Mouse (Mus musculus) cerebellum, postnatal 10 days (tissue): ENCODE results near the gene Hoxa4.

Experiments
- DNase-seq, 2 experiments: peaks; one replicate each; pipeline ENCODE4 v3.0.0; 2021; ENCODE audit warnings: mixed read lengths in 2 of 2

Hoxa4 gene

DNA sequence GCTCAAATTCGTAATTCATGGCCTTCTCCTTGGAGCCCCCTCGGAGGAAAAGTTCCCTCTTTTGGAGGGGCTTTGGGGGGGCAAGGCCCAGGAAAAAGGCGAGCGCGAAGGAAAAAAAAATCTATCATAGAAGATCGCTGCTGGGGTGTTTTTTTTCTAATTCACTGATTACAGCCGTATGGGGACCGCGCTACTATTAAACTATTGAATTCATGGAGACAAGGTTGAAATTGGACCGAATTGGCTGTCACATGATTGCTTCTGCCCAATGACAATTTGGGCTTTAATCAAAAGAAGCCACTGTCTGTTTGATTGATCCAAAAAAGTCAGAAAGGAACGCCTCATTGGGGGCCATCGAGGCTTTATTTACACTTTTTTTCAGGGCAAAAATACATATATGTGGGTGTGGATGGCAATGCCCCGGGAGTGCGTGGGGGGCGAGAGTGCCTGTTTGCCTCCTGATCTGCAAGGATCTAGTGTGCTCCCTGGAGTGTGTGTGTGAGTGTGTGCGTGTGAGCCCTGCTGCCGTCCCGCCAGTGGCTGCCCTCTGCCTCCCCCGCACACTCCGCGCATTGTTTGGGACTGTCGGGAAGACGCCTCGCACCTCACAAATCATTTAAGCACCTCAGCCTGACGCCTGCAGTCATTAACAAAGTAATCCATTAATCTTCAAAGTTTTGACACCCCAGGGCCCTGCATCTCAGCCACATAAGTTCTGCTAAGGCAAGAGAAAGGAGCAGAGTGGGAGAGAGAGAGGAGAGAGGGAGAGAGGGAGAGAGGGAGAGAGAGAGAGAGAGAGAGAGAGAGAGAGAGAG, 26.7 kb downstream of the Hoxa4 start, which contains the start of gene Hoxa2:
Gene Hoxa2, minus strand, starts transcription at position 206 of the 815 bp plus-strand sequence.
- DNase-seq = peak in 1 of 2 experiments; percentile 17

DNA sequence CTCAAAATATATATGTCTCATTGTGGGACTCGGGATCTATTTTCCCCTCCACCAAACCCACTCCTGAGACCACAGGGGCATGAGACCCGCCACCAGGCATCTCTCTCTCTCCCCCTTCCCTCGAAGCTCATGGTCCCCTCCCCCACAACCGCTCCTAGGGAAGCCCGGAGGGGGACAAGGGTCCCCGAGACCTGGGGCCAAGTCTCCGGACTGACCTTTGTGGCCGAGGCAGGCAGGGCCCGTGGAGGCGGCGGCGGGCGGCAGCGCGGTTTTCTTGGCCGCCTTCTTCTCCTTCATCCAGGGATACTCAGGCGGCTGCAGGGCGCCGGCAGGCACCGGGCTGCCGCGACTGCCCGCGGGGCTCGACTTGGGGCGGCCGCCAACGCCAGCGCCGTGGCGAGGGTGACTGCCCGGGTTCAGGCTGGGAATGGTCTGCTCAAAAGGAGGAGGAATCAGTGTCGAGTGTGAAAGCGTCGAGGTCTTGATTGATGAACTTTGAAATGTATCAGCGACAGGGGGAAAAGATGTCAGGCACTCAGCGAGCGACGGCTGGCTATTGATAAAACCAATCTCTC, 27.4 kb downstream of the Hoxa4 start:
- DNase-seq = peak; percentile 30 to 48

DNA sequence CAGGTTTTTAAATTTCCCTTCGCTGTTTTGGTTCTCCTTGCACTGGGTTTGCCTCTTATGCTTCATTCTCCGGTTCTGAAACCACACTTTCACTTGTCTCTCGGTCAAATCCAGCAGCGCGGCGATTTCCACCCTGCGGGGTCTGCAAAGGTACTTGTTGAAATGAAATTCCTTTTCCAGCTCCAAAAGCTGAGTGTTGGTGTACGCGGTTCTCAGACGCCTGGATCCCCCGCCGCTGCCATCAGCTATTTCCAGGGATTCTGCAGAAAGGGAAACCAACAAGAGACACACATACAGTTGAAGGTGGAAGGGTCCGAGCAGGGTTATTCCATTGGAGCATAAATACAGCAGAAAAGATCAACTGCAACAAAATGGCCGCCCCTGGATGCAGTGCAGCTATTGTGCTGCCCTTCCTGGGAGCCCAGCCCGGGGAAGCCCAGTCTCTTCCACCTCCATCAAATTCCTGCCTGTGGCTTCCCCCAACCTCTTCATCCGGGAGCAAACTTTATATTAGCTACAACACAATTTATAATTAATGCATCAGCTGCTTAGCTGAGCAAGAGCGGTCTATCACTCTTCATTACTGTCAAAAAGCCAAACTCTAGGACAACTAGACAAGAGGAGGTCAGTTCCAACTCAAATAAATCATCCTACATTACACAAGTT, 28.1 kb downstream of the Hoxa4 start:
- peak in 1 of 2 experiments; percentile 34 for DNase-seq

DNA sequence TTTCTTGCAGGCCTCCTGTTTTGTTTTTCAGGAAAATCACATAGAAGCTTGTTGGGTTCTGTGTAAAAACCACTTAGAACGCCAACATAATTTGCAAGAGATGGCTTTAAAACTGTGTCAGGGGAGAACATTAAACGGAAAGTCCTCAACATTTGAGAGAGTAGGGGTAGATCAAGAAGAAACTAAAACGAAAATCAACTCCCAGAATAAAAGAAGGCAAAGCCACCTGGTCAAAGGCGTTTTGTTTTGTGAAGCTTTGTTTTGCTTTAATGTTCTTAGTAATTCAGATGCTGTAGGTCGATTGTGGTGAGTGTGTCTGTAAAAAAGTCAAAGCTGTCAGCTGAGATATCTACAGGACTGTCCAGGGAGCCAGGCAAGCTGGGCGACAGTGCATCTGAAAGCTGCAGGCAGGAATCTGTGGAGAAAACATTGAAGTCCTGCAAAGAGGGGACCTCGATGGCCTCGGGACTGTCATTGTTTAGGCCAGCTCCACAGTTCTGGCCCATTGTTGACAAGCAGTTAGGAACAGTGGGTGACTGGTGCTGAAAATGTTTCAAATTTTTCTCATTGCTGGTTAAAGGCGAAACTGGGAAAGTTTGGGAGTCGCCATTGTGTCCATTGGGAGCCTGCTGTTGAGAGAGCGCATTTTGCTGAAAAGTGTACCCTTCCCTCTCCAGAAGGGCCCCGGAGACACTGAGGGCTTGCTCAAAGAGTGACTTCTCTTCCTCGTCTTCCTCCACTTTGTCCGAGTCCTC, 28.8 kb downstream of the Hoxa4 start:
- peak in 1 of 2 experiments; percentile 44 for DNase-seq

DNA sequence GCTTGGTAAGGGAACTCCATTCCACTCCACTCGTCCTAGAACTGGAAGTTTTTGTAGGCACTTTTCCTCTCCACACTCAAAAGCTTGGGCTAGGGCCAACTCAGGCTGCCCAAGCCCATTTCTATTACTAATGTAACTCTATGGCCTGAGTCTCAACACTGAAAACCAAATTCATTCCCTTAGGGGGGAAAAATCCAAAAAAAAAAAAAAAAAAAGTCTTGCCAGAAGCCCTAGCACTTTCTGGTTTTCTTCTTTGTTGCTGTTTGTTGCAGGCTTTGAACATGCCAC, 29.5 kb downstream of the Hoxa4 start:
- no peak for DNase-seq

DNA sequence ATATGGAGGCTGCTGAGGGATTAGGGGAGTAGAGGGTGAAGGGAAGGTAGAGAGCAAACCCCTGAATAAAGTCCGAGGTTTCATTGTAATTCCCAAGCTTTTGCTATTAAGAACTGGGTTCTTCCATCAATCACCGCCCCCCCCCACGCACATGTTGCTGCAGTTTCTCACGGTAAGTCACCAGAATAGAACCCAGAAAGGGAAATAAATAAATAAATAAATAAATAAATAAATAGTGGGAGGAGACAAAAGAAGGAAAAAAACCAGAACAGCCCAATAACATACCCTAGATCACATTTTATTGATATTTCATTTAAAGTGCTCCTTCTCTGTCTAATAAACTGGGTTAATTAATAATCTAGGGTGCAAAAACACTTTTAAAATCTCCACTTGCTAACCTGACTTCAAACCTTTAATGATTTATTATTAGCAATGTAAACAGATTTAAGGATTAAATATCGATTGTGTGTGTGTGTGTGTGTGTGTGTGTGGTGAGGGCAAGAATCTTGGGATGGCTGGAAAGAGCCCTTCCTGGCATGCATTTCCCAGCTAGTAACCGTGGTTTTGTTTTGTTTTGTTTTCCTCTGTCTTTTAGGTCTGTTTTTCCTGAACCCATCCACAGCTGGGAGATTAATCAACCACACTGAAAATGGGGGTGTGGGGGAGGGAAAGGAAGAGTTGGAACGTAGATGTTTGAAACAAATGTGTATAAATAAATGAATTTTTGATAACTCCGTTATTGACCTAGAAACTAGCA, 30.0 kb downstream of the Hoxa4 start:
- DNase-seq = peak in 1 of 2 experiments; percentile 52

DNA sequence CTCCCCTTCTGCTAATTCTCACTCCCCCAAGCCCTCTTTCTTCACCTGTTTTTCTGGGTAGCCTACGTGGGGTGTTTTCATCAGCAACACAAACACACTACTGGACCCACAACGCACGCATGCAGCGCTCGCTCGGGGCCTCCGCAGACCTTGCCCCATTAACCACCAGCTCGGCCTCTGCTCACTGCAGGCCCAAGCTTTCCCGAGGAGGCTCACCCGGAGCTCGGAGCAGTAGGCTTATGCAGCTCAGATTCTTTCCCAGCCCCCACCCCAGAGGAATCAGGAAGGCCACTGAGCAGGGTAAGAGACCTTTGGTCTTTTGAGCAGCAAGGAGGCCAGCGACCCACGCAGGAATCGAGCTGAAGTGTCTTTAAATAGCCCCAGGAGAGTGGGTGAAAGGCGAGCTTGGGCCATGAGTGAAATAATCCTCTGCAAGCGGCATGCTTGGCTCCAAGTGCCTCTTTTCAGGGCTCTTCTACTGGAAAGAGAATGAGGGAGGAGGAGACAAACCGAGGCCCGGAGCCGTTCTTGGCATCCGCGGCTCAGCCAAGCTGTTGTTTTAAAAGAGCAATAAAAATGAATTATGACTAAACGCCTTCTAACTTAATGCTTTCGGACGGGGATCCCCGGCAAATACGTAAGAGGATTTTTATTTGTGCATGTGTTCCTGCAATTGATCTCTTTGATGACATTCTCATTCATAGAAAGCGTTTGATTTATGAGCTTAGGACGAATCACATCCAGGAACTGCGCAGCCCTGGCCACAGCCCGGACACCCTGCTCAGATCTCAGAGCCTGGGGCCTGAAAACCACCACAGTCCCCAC, 30.8 kb downstream of the Hoxa4 start:
- DNase-seq = peak; percentile 38 to 42

DNA sequence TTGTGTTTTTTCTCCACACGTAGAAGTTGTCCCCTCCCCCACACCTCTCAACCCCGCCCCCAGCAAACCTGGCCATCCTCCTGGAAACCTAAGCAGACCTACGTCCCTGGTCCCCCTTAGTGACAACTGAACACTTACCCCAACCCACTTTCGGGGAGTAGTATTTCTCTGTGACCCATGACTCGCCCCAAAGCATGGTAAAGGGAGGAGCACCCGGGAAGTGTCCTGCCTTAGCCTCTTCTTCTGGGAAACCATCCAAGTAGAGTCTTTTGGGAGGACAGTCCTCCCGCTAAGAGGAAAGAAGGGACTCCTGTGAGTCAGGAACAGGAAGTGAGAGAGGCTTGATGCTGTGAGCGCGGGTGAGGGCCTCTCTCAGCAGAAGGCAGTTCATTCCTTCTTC, 31.6 kb downstream of the Hoxa4 start:
- DNase-seq = peak; percentile 3 to 20

DNA sequence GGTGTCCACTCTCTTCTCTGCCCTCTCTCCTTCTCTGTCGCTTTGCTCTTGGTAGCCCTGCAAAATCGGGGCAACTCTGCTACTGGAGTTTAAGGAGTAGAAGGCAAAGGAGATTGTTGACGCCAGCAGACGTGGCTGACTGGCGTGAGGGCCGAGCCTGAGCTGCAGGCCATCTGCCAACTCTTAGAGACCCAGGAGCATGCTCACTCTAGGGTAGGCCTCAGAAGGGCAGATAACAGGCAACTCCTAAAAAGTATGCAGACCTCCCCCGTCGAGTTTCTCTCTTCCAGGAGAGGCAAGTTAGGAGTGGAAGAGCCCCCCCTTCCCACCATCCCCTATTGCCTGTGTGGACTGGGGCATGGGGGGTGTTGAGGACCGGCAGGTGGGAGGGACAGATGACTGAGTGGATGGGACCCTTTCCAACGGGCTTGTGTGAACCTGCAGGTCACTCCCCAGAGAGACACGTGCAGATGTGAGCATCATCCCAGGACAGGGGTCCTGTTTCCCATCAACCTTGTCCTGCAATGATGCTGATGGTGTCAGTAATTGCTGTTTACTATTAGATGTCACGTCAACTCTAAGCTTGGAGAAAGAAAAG, 32.3 kb downstream of the Hoxa4 start:
- DNase-seq = peak; percentile 20 to 38

DNA sequence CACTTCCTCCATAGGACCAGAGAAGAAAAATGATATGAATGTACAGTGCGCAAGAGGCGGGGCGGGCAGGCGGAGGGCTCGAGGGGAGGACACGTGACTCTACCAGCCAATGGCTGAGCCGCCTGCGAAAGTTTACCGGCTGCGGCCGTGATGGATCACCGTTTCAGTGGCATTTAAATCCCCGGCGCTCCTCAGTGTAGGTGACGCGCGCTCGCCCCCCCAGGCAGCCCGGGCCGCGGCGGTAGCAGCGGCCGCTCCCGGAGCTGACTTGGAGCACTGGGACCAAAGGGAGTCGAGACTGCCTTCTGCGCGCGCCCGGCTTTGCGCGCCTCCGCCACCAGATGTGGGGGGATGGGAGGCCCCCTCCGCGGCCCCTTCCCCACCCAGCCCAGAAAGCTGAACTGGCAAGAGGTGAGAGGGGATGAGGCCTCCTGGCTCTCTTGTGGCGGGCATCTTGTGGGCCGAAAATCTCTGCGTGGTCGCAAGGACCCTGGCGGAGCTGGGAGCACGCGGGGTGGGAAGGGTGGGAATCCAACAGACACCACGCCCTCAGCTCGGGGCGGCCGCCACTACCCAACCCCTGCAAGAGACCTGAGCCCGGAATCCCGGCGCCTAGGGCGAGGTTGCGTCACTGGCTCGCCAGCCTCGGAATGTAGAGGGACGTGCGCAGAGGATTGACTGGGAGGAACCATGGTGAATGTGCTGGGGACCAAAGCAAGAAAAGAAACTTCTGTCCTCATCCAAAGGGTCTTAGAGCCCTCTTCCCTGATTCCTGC, 33.1 kb downstream of the Hoxa4 start, which contains the start of gene Hoxa1:
Gene Hoxa1, minus strand, starts transcription at position 42 of the 776 bp plus-strand sequence.
- peak; percentile 71 to 74 for DNase-seq

DNA sequence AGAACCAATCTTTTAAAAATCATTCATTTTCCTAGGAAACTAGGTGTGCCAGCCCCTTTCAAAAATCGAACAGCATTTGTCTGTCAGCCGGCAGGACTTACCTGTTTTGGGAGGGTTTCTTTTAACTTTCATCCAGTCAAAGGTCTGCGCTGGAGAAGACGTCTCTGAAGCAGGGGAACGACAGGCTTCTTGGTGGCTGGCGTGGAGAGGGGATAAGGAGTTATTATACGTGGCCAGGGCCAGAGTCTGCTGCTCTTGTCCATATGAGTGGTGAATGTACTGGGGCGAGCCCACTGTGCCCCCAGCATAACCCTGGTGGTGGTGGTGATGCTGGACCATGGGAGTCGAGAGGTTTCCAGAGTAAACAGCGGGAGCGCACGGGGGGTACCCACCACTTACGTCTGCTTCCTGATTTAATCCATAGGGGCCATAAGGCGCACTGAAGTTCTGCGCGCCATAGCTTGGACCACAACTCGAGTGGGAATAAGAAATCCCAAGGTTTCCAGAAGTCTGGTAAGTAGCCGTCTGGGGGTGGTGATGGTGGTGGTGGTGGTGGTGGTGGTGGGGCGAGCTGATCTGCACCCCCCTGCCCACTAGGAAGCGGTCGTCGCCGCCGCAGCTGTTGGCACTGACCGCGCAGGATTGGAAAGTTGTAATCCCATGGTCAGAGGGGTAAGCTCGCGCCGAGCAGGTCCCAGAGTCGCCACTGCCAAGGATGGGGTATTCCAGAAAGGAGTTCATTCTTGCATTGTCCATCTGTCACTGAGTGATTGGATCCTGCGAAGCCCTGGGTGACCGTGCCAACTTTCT, 33.9 kb downstream of the Hoxa4 start:
- DNase-seq = peak; percentile 15 to 21

DNA sequence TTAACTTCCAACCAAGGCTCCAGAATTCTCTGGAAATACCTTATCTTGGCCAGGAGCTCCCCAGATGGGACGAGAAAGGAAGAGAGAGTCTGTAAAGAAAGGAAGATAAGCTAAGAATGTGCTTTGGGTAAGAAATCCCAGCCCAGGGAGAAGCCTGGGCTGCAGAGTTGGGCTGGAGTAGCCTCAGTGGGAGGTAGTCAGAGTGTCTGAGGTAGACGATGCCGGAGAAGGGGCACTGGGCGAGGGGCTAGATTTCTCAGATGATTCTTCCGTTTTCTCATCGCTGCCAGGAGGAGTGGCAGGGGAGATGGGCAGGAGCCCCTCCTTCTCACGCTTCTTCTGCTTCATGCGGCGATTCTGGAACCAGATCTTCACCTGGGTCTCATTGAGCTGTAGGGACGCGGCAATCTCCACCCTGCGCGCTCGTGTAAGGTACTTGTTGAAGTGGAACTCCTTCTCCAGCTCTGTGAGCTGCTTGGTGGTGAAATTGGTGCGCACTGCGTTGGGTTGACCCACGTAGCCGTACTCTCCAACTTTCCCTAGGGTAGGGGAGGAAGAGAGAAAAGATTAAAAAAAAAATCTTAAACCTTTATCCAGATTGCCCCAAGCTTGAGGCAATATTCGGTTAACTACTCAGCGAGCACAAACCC, 34.9 kb downstream of the Hoxa4 start:
- peak in 1 of 2 experiments; percentile 12 for DNase-seq

DNA sequence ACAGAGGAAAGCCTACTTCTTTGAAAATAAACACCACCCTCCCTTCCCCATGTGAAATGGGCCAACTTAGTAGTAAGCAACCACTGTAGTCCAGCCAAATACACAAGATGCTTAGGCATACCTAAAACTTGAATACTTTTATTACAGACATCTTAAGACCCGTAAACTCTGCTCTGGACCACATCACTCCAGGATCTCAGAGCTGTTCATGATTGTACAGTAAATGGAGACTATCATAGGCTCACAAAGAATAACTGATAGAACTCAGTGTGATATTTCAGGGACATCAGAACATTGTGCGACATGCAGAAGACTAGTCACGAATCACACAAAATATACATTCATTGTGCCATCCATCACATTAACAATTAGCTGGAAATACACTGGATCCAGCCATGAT, 36.1 kb downstream of the Hoxa4 start:
- DNase-seq = no peak

DNA sequence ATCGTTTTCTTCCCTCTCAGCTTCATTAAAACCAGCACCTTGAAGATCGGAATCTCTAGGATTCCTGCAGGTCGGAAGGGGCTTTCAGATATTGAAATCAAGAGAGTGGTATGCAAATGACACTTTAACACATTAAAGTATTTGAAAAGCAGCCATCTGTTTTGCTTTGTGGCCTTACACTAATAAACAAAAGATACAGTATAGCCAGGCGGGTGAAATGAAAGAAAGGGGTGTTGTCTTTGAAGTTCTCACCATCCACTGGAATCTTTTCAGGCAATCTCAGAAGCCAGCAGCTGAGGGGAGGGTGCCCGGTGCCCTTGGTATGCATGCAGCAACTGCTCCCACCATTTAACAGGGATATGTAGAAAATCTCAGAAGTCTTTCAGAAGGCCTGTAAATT, 37.5 kb downstream of the Hoxa4 start:
- DNase-seq = peak in 1 of 2 experiments; percentile 30

DNA sequence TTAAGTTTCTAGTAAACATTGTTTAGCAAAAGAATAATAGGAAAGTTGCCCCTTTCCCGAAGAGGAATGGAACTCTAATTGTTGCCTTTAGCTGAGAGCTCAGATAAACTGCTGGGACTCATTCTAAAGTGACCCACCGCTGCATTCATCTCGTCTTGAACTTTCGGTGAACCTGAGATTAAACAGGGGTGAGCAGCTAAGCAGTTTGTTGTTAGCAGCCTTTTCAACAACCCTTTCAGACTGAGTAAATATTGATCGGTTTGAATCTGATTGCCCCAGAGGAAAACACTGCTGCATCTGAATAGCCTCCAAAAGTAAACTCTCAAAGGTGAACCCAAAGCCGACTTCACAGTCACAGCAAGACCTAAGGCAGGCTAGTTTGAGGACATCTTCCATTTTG, 38.3 kb downstream of the Hoxa4 start:
- no peak for DNase-seq

DNA sequence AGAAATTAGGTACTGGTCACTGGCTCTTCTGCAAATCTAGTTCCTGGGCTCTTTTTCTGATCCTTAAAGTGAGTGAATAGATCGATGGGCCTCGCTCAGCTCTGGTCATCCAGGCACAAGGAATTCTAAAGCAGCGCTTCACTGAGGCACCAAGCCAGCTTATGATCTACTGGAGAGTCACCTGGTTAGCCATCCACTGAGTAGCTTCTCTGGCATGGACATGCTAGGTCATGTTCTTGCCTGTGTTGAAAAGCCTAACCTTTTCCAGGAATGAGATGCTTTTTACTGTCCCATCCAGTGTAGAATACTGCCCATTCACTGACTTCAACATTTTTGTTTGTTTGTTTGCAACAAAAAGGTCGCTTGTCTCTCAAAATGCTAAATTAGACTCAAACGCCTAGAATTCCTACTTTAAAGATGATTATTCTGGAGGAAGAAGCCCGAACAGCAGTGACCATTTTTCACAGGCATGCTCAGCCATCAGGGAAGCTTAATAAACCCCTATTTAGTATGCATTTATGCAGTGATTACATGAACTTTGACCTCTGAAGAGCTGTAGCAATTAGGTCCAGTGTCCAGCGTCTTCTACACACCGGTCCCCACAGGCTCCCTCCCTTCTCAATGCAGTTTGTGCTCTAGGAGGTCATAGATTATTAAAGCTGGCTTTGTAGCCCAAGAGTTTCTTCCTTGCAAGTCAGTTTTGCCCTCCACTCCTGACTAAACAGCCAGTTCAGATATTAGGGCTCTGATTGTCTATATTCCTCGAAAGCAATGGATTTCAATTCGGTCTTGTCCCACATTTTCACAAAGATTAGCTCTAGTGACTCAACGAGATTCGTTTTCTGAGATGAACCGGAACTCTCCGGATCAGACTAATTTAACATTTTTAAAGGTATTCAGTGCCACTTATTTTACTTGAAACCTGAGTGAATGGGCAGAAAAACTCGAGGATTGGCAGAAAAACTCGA, 39.0 kb downstream of the Hoxa4 start:
- DNase-seq = peak; percentile 12 to 38

DNA sequence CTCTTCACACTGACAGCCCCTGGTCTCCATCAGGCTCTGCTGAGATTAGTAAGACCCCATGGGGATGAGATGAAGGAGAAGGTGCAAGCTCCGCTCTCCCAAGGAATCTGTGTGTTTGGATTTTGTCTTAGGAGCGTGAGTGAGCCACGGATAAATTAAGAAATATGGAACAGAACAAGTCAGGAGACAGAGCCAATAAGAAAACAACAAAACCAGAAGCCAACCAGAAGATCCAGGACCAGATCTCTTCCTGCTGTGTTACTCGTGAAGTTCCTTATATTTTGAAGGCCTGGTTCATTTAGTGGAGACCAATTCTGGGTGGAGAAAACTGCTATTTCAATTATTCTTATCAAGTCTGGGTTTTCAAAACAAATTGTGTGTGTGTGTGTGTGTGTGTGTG, 40.0 kb downstream of the Hoxa4 start:
- DNase-seq = peak in 1 of 2 experiments; percentile 48
